Mouse (Mus musculus): ENCODE results near the gene Pik3r3. TPM values are rescaled to one million over a fixed set of nuclear protein-coding genes. Genes with fewer than 3 reads are reported as not detected.
A peak's percentile ranks its signal among the peaks of the same experiment; 100 is the strongest.

The Pik3r3 gene
- polyA plus RNA-seq (2015; fragmentation: Nextera tagmentation; extraction: Ambion mirVana) = 1.1 and 1.2 TPM in 2 replicates

- Histone ChIP-seq H3K4me3 (replicated peaks) (peak within 1 kb of the TSS; percentile 82), H3K27ac (peak within 1 kb of the TSS; percentile 89), H3K27me3 (peaks cover 15% of the 10 kb centered on the region), H3K9me3 (replicated peaks) (no peaks in the 10 kb centered on the region), H3K9ac (peak within 1 kb of the TSS; percentile 84), H3K4me1 (replicated peaks) (peaks cover 16% of the 10 kb centered on the region), H3K36me3 (no peaks in the 10 kb centered on the region), H3K4me2 (peak within 1 kb of the TSS; percentile 96)
- peak; percentile 100 for ATAC-seq (ENCODE audit: low read depth)
- peak; percentile 98 for DNase-seq
- under 1% methylated on average over 53 of the region's 53 CpGs for WGBS (ENCODE audit: insufficient replicate concordance)
These were observed at the start of gene Pik3r3 for GRCm38 (mm10) chr4:116221140-116221851. Pik3r3 (plus strand) TSS chr4:116221618.

- no peak for ATAC-seq (ENCODE audit: low read depth)
- H3K4me3 ChIP-seq (replicated peaks) = no peak within 1 kb of the TSS
- 72% methylated on average over 6 of the region's 6 CpGs for WGBS (ENCODE audit: insufficient replicate concordance)
- no peak within 1 kb of the TSS for H3K4me2 ChIP-seq
- H3K9me3 ChIP-seq (replicated peaks) = no peaks in the 10 kb centered on the region
- no peak within 1 kb of the TSS for H3K9ac ChIP-seq
- H3K27ac ChIP-seq = no peak within 1 kb of the TSS
- H3K36me3 ChIP-seq = no peaks in the 10 kb centered on the region
- DNase-seq = no peak
- peaks cover 14% of the 10 kb centered on the region for H3K27me3 ChIP-seq
- peaks cover 37% of the 10 kb centered on the region for H3K4me1 ChIP-seq (replicated peaks)
These were observed 48.3 kb upstream of the Pik3r3 start, which contains the start of the genes 1700042G07Rik and Gm49337 for GRCm38 (mm10) chr4:116173072-116173471. 1700042G07Rik (plus strand) TSS chr4:116173372. Gm49337 (plus strand) TSS chr4:116173384.

- 73% methylated on average over 4 of the region's 4 CpGs for WGBS (ENCODE audit: insufficient replicate concordance)
- no peak overlapping the region for H3K9ac ChIP-seq
- no peak for DNase-seq
- peaks cover 14% of the 10 kb centered on the region for H3K27me3 ChIP-seq
- H3K4me1 ChIP-seq (replicated peaks) = peaks cover 37% of the 10 kb centered on the region
- no peaks in the 10 kb centered on the region for H3K36me3 ChIP-seq
- no peak for ATAC-seq (ENCODE audit: low read depth)
- no peak overlapping the region for H3K4me2 ChIP-seq
- H3K9me3 ChIP-seq (replicated peaks) = no peaks in the 10 kb centered on the region
- H3K4me3 ChIP-seq (replicated peaks) = no peak overlapping the region
- no peak overlapping the region for H3K27ac ChIP-seq
These were observed 47.7 kb upstream of the Pik3r3 start for GRCm38 (mm10) chr4:116173752-116174151.

- Histone ChIP-seq H3K9me3 (replicated peaks) (no peaks in the 10 kb centered on the region), H3K4me3 (replicated peaks) (no peak overlapping the region), H3K36me3 (no peaks in the 10 kb centered on the region), H3K9ac (no peak overlapping the region), H3K27ac (no peak overlapping the region), H3K27me3 (peaks cover 16% of the 10 kb centered on the region), H3K4me1 (replicated peaks) (peaks cover 37% of the 10 kb centered on the region), H3K4me2 (no peak overlapping the region)
- ATAC-seq (ENCODE audit: low read depth) = no peak
- WGBS (ENCODE audit: insufficient replicate concordance) = 31% methylated on average over 6 of the region's 6 CpGs
- no peak for DNase-seq
These were observed 46.8 kb upstream of the Pik3r3 start for GRCm38 (mm10) chr4:116174466-116175116.

GRCm38 (mm10) chr4:116175136-116175535, 46.3 kb upstream of the Pik3r3 start:
- ATAC-seq (ENCODE audit: low read depth) (no peak), DNase-seq (no peak)
- Histone ChIP-seq H3K4me3 (replicated peaks) (no peak overlapping the region), H3K9me3 (replicated peaks) (no peaks in the 10 kb centered on the region), H3K36me3 (no peaks in the 10 kb centered on the region), H3K9ac (no peak overlapping the region), H3K4me2 (no peak overlapping the region), H3K27ac (no peak overlapping the region), H3K27me3 (peaks cover 18% of the 10 kb centered on the region), H3K4me1 (replicated peaks) (peaks cover 37% of the 10 kb centered on the region)

GRCm38 (mm10) chr4:116175711-116176542, 45.5 kb upstream of the Pik3r3 start:
- H3K27me3 ChIP-seq = peaks cover 18% of the 10 kb centered on the region
- no peak overlapping the region; the same call in 1 of the 2 replicates for H3K27ac ChIP-seq
- H3K4me2 ChIP-seq = peak overlapping the region; percentile 35
- no peak overlapping the region for H3K9ac ChIP-seq
- peak overlapping the region; percentile 10; the same call in 1 of the 2 replicates for H3K4me3 ChIP-seq (replicated peaks)
- DNase-seq (peak; percentile 42), ATAC-seq (ENCODE audit: low read depth) (peak; percentile 87)
- 16% methylated on average over 7 of the region's 7 CpGs for whole genome bisulfite sequencing (ENCODE audit: insufficient replicate concordance)
- H3K36me3 ChIP-seq = no peaks in the 10 kb centered on the region
- H3K9me3 ChIP-seq (replicated peaks) = no peaks in the 10 kb centered on the region
- peaks cover 37% of the 10 kb centered on the region for H3K4me1 ChIP-seq (replicated peaks)

GRCm38 (mm10) chr4:116176543-116176988, 44.9 kb upstream of the Pik3r3 start:
- Histone ChIP-seq H3K36me3 (no peaks in the 10 kb centered on the region), H3K27me3 (peaks cover 22% of the 10 kb centered on the region), H3K4me2 (peak overlapping the region; percentile 35), H3K4me1 (replicated peaks) (peaks cover 37% of the 10 kb centered on the region), H3K9ac (no peak overlapping the region), H3K27ac (peak overlapping the region; percentile 1; the same call in 1 of the 2 replicates), H3K4me3 (replicated peaks) (peak overlapping the region; percentile 10), H3K9me3 (replicated peaks) (no peaks in the 10 kb centered on the region)
- 0 out of 2 replicates have a peak, but pooled peaks have one; percentile 14 for ATAC-seq (ENCODE audit: low read depth)
- no peak for DNase-seq
- WGBS (ENCODE audit: insufficient replicate concordance) = 9% methylated on average over 10 of the region's 10 CpGs

- Histone ChIP-seq H3K9ac (no peak overlapping the region), H3K4me3 (replicated peaks) (no peak overlapping the region), H3K4me1 (replicated peaks) (peaks cover 37% of the 10 kb centered on the region), H3K36me3 (no peaks in the 10 kb centered on the region), H3K27me3 (peaks cover 22% of the 10 kb centered on the region), H3K27ac (peak overlapping the region; percentile 25; the same call in 1 of the 2 replicates), H3K9me3 (replicated peaks) (no peaks in the 10 kb centered on the region), H3K4me2 (peak overlapping the region; percentile 35)
- DNase-seq = no peak
- 0 out of 2 replicates have a peak, but pooled peaks have one; percentile 18 for ATAC-seq (ENCODE audit: low read depth)
- WGBS (ENCODE audit: insufficient replicate concordance) = 13% methylated on average over 5 of the region's 5 CpGs
These were observed 44.3 kb upstream of the Pik3r3 start for GRCm38 (mm10) chr4:116177140-116177539.

GRCm38 (mm10) chr4:116182079-116182478, 39.3 kb upstream of the Pik3r3 start:
- Histone ChIP-seq H3K4me3 (replicated peaks) (no peak overlapping the region), H3K4me2 (no peak overlapping the region), H3K27ac (no peak overlapping the region), H3K9ac (no peak overlapping the region), H3K36me3 (no peaks in the 10 kb centered on the region), H3K27me3 (peaks cover 40% of the 10 kb centered on the region), H3K9me3 (replicated peaks) (no peaks in the 10 kb centered on the region), H3K4me1 (replicated peaks) (0 out of 2 replicates have a peak, but pooled peaks cover 4% of the 10 kb centered on the region)
- WGBS (ENCODE audit: insufficient replicate concordance) = 47% methylated on average over 3 of the region's 3 CpGs
- DNase-seq (no peak), ATAC-seq (ENCODE audit: low read depth) (no peak)

GRCm38 (mm10) chr4:116182745-116183144, 38.7 kb upstream of the Pik3r3 start:
- 21% methylated on average over 12 of the region's 12 CpGs for WGBS (ENCODE audit: insufficient replicate concordance)
- Histone ChIP-seq H3K9ac (no peak overlapping the region), H3K27me3 (peaks cover 36% of the 10 kb centered on the region)

GRCm38 (mm10) chr4:116185083-116185482, 36.3 kb upstream of the Pik3r3 start:
- no peak for DNase-seq
- ATAC-seq (ENCODE audit: low read depth) = no peak
- Histone ChIP-seq H3K27me3 (peaks cover 32% of the 10 kb centered on the region), H3K36me3 (no peaks in the 10 kb centered on the region), H3K9me3 (replicated peaks) (no peaks in the 10 kb centered on the region), H3K9ac (no peak overlapping the region), H3K4me1 (replicated peaks) (no peaks in the 10 kb centered on the region), H3K4me2 (no peak overlapping the region), H3K4me3 (replicated peaks) (no peak overlapping the region), H3K27ac (no peak overlapping the region)
- 63% methylated on average over 4 of the region's 4 CpGs for WGBS (ENCODE audit: insufficient replicate concordance)

More at GRCm38 (mm10) chr4:116182745-116183144, 38.7 kb upstream of the Pik3r3 start:
- H3K4me3 ChIP-seq (replicated peaks) = no peak overlapping the region
- no peaks in the 10 kb centered on the region for H3K4me1 ChIP-seq (replicated peaks)
- no peak overlapping the region for H3K4me2 ChIP-seq
- no peaks in the 10 kb centered on the region for H3K36me3 ChIP-seq
- no peaks in the 10 kb centered on the region for H3K9me3 ChIP-seq (replicated peaks)
- no peak overlapping the region for H3K27ac ChIP-seq
- no peak for DNase-seq
- ATAC-seq (ENCODE audit: low read depth) = no peak

All from liver, embryonic 13.5 days (tissue).